Mouse (Mus musculus): ENCODE results near the gene Foxm1. TPM values are rescaled to one million over a fixed set of nuclear protein-coding genes. Genes with fewer than 3 reads are reported as not detected.

Gene Foxm1
- total RNA-seq (2021), result 1 to 10 TPM; 1.2 to 1.6 TPM
- long read RNA-seq, experiment 1, result 0 reads
- long read RNA-seq, experiment 2, full-length matches to known transcripts, result 1 of 1 reads
- long read RNA-seq, experiment 2, partial matches to known transcripts, result 0 of 1 reads
- long read RNA-seq, experiment 2, other reads (novel, unspliced or antisense), result 0 of 1 reads

GRCm38 (mm10) chr6:128362381-128363006 lies at the start of gene Foxm1, which contains the start of gene Rhno1:
Gene Foxm1 (plus strand): TSS chr6:128362967.
Gene Rhno1 (minus strand): TSS chr6:128362911.
- DNase-seq, result peak; percentile 83

- DNase-seq, result no peak
Measured at GRCm38 (mm10) chr6:128314796-128315195, 48.0 kb upstream of the Foxm1 start.

DNA sequence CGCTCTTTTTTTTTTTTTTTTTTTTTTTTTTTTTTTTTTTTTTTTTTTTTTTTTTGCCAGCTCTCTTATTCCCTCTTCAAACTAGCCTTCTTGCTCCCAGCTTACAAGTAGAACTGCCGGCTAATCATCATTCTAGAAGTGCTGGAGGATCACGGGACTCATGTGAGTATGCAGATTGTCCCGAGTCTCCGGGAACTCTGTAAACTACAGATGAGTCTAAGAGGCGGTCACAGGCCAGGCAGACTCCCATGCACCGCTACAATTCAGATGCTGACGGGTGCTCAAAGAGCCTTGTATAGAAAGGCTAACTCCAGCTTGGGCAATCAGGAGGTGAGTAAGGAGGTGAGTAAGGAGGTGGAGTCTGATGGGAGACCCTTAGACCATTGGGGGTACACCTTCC lies 47.2 kb upstream of the Foxm1 start:
- no peak for DNase-seq

DNA sequence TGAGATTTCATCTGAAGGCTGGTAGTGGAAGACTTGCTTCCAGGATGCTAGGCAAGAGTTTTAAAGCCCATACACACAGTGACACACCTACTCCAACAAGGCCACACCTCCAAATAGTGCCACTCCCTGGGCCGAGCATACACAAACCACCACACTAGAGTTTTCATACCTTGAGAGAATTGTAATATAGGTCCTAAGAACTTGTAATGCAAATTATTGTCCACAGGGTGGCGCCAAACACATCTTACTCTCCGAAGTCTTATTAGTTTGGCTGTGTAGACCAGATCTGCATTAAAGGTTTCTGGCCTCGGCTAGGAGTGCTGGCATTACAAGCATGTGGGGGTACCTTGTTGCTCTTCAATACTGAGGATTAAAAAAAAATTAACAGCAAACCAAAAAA lies 44.5 kb upstream of the Foxm1 start:
- DNase-seq, result no peak

- DNase-seq, result peak; percentile 23
Measured at GRCm38 (mm10) chr6:128334397-128335124, 28.2 kb upstream of the Foxm1 start.

DNA sequence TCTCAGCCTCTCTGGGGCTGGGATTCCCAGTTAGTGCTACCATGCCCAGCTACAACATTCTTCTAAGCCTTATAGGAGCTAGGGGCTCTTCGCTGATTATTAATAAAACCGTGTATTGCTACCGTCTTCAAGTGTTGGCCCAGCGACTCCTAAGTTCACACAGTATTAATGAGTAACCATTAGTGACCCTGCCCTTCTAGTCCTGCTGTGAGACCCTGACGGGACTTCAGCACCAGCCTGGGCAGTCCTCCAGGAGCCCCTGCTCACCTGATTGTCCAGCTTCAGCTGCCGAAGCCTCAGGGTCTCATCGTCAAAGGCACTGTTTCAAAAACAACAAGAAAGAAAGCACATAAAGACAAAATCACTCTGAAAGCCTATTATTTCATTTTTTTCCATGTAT lies 25.3 kb upstream of the Foxm1 start:
- DNase-seq, result no peak

- no peak for DNase-seq
Measured at GRCm38 (mm10) chr6:128338876-128339275, 23.9 kb upstream of the Foxm1 start.

GRCm38 (mm10) chr6:128341956-128342723 lies 20.6 kb upstream of the Foxm1 start:
- DNase-seq, result no peak

DNA sequence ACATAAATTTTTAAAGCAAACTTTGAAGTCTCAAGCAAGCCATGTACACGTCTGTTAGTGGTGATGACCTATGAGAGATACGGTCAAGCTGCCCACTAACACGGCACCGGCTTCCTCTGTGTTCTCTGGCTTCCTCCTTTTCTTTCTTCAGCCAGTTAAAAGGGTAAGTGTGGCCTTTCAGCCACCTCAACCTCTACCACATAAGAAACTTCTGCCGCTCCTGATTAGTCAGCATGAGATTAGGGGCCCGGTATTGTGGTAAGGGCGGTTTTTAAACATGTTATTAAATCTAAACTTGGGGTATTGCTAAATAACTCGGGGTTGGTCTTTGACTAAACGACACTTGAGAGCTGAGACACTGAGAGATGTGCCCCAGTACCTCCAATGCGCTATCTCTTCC lies 17.1 kb upstream of the Foxm1 start:
- DNase-seq, result no peak

- peak; percentile 22 for DNase-seq
Measured at GRCm38 (mm10) chr6:128346782-128347181, 16.0 kb upstream of the Foxm1 start.

- no peak for DNase-seq
Measured at GRCm38 (mm10) chr6:128349711-128350110, 13.1 kb upstream of the Foxm1 start.

GRCm38 (mm10) chr6:128354140-128354539 lies 8.6 kb upstream of the Foxm1 start:
- DNase-seq, result no peak

DNA sequence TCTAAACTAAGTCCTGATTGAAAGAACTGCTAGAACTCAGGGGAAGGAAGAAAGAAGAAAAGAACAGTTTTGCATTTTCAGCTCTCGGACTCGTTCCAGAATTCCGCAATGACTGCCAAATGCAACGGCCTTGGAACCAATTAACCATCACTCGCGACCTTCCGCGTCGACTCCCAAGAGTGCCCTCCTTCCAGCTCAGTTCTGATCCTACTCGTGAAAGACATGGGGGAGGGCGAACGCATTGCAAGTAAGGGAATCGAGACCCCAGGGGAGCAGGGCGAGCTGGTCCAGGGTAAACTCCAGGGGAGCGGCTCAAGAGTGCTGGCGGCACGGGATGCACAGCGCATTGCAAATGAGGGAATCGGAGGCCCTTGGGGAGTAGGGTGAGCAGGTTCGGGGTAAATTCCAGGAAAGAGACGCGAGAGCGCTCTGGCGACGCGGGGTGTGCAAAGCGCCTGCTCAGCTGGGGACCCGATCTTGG lies 7.5 kb upstream of the Foxm1 start:
- no peak for DNase-seq

DNA sequence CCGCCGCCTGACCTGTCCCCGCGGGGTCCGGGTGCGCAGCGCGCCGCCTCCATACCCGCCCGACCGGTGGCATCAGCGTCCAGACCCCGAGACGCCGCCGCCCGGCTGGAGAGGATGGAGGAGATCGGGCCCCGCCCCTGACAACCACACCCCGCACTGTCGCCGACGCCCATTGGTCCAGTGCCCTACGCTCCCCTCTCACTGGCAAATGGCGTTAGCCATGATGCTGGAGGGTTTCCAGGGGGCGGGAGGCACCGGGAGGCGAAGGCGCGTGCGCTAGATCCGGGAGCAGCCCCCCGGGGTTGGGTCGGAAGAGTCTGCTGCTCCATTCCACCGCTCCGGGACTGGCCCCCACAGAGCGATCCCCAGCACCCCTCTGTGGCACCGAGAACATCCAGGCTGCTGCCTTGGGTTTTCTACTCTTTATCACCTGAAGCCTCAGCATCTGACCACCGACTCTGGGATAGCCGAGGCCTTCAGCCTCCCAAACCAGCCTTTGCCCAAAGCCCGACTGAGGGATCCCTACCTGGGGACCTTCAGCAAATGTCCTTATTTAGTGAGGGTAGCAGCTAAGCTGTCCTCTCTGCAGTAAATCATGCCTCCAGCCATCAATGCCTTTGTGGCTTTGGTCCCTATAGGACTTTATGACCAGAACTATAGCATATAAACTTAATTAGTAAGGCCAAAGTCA lies 6.9 kb upstream of the Foxm1 start, which contains the start of gene Tulp3:
Gene Tulp3 (minus strand): TSS at position 126 of the 691 bp plus-strand sequence.
- DNase-seq, result peak; percentile 95

DNA sequence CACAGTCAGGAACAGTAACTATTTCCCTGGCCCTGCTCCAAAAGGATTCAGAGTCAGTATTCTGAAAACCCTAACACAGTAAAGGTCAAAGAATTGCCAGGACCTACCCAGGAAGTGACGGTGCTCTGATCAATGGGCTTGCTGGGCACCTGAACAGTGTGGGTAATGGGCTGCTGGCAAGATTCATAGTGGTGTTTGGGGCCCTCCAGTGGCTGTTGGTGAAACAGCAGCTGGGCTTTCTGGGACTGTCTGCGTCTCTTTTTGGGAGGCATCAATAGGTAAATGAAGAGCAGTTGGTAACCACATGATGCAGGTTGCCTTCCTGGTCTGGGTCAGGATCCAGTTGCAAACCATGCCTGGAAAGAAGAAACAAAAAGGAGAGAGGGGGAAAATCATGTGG lies 3.8 kb upstream of the Foxm1 start:
- peak; percentile 24 for DNase-seq

DNA sequence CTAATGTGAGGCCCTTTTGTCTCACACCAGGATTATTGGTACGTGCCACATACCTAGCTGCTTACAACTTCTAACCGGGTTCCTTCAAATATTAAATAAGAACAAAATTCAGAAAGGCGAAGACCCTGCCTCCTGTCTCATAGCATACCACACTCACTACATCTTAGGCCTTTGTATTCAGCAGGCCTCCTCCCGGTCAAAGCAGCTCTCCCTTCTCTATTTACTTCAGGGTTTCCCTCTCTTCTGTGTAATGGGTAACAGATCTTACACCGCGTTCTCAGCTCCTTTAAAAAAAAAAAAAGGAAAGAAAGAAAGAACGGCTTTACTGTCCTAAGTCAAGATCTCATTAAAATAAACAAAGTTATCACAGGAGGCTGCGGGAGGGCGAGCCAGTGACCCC lies 866 bp upstream of the Foxm1 start:
- DNase-seq, result no peak

DNA sequence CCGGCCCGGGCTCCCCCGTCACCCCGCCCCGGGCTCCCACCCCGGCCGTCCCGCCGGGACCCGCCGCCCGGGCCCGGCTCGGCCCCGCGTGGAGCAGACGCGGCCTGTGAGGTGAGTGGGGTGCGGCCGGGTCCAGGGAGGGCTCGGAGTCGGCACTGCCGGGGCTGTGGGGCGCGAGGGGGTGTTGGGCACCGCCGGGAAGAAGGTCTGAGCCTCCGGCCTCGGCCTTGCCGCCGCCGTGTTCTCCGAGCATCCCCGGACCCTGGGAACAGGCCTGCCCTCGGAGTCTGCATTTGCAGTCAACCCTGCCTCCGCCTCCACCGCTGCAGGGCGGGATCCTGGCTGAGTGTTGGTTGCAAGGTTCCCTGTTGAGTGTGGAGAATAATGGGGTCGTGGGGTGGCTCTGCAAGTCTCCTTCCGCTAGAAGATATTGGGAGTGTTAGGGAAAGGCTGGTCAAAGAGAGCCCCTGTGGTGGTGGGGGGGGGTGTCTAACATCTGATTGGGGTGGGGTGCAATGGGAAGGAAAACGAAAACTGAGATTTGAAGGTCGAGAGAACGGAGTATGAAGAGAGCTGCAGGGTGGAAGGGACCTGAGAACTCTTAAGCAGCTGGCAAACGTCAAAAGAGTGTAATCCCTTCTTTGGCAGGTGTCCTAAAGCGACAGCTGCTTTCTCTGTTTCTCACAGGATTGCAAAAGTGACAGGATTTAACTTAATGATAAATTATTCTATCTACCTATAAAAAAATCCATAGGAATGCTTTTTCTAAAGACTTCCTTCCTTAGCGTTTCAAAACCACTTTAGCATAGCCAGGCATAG lies 449 bp downstream of the Foxm1 start:
- DNase-seq, result peak; percentile 12

DNA sequence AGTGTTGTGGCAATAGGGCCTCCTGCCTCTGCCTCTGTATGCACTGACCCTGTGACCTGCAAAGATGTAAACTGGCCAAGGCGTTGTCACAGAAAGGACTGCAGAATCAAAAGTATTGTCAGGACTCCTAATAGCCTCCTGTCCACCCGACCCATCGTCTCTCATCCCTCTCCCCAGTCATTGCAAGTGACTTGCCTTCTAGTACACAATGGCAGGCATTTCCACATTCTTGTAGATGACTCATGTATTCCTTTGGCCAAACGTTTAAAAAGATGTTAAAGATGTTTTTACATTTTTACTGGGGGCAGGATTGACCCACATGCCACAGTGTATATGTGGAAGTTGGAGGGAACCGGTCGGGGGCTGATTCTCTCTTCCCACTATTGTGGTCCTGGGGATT lies 2.0 kb downstream of the Foxm1 start:
- DNase-seq, result no peak

DNA sequence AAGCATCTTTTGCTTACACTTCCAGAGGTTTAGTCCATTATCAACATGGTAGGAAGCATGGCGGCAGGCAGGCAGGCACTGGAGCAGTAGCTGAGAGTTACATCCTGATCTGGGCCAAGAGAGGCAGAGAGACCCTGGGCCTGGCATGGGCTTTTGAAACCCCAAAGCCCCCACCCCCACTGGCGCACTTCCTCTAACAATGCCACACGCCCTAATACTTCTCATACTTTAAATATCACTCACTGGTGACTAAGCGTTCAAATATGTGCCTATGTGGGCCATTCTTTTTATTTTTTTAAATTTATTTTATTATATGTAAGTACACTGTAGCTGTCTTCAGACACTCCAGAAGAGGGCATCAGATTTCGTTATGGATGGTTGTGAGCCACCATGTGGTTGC lies 3.7 kb downstream of the Foxm1 start:
- no peak for DNase-seq

GRCm38 (mm10) chr6:128370040-128370439 lies 7.3 kb downstream of the Foxm1 start:
- DNase-seq, result no peak

DNA sequence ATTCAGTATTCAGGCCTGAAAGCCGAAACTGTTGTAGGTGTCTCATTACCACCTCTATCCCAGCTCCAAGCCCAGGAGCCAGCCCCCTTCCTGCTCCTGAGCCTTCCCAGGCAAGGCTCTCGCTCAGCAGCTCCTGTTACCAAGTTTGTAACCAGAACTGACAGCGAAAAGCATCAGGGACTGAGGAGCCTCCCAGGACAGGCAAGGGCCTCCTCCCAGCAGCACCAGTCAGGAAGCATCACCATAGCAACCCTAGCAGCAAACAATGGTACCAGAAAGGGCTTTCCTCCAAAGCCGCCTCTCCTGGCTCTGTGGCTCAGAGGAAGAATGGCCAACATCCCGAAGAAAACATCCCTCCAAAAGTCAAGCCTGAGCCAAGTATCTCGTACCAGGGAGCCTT lies 12.4 kb downstream of the Foxm1 start, which contains the start of the genes Tex52 and Gm44596:
Gene Tex52 (plus strand): TSS at position 265 of the 400 bp plus-strand sequence.
Gene Gm44596 (plus strand): TSS at position 312 of the 400 bp plus-strand sequence.
- DNase-seq, result peak; percentile 39
